Mouse (Mus musculus) C2C12 (cell line): ENCODE measurements around the gene Camta1.

Source experiments
- CEBPB ChIP-seq: IDR thresholded peaks from one replicate; pipeline ENCODE4 v1.6.1; 2011; ENCODE audit warnings: low read depth, mild to moderate bottlenecking, control low read depth, moderate library complexity
- CTCF ChIP-seq: IDR thresholded peaks from one replicate; pipeline ENCODE4 v1.5.1; 2011; ENCODE audit not compliant: control insufficient read depth, insufficient read depth, insufficient read length
- FOSL1 ChIP-seq: IDR thresholded peaks from one replicate; pipeline ENCODE4 v1.8.0; 2011; ENCODE audit warnings: mild to moderate bottlenecking, low read length; ENCODE audit not compliant: poor library complexity, insufficient read depth, severe bottlenecking
- MAX ChIP-seq: IDR thresholded peaks from one replicate; pipeline ENCODE4 v1.6.1; 2011; ENCODE audit warnings: mild to moderate bottlenecking, control low read depth
- MYOG ChIP-seq: IDR thresholded peaks from one replicate; pipeline ENCODE4 v1.6.1; 2011; ENCODE audit not compliant: control insufficient read depth, insufficient read length; ENCODE audit errors: extremely low read depth
- USF1 ChIP-seq: IDR thresholded peaks from one replicate; pipeline ENCODE4 v1.6.1; 2011; ENCODE audit warnings: low read depth, mild to moderate bottlenecking, control low read depth, moderate library complexity

DNA sequence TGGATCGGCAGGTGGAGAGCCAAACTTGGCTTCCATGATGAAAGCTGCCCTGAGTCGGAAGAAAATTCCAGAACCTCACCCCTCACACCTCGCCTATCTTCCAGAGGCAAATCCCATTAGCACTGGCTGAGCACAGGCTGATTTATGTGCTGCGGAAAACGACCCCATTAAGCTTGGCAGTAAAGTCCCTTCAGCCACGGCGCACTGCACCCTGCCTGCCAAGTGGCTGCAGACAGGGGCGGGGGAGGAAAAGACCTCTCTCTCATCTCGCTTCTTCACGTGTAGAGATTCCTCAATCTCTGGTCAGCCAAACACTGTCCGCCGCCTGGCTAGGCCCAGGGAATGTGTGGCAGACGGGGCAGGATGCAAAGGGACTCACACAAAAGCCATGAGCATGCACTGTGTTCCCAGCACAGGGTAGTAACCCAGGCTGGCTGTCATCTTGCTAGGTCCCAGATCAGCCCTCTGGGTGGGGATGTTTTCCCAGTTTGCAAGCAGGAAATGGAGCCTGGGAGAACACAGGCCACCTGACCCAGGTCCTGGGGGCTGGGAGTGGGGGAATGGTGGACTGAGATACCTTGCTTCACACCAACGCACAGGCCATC, 494.6 kb downstream of the Camta1 start:
- TF ChIP-seq CTCF (no peak), USF1 (no peak), MAX (no peak), CEBPB (no peak), FOSL1 (no peak), MYOG (no peak)
